Mouse (Mus musculus): ENCODE measurements at regions not wholly inside any gene's neighbourhood (a gene's known extent, or its start where the extent isn't known, plus 50 kb on each side); places are given as distances from the start of the nearest gene placed in this dataset.

- TF ChIP-seq CTCF (IDR thresholded peaks at IDR 0.05; ENCODE audit: insufficient read depth, low read depth, low read length) = no peak
- no peak for TF ChIP-seq POLR2A (IDR thresholded peaks at IDR 0.05; ENCODE audit: insufficient read depth, low read depth, low read length)
These were observed 333.0 kb downstream of the 3100002H09Rik start for GRCm38 (mm10) chr4:124277456-124278181.

Measured in olfactory bulb, adult 2 months (tissue).